Mouse (Mus musculus) T-helper 17 cell (primary cell): Measurements from ENCODE around the gene Tgif2lx1.

Experiments
- in situ Hi-C, 2 experiments: fragments of 300-600 bp; cut with MboI, MseI; formaldehyde crosslinking; loops; 1 replicate in 1 of 2; 2 replicates in 1 of 2; pipeline ENCODE4 v1.15.1; 2025; ENCODE audit warnings: high pct_unique_total_duplicates in 2 of 2

Gene Tgif2lx1

DNA sequence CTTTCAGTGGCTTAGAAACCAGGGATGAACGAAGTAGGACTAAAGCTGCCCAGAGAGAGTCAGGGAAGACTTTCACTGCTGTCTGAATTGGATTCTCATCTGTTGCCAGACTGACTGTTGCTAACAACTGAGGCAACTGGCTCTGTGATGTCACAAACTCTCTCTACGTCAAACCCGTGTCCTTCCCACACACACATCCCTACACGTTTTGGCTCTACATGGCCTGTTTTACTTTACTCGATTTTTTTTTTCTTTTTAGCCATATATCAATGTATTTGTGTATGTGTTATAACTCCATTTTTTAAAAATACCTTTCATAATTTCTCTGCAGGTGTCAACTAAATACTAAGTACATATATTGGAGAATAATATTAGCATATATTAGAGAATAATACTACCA lies at the start of gene Tgif2lx1:
Tgif2lx1 (minus strand) TSS at position 101 of the 400 bp plus-strand sequence.
- in situ Hi-C loops, result loop anchor here in 1 of 2 experiments (5.0 kb wide), 1 partner anchor 53 kb away; the partner anchor contains the start of gene Tgif2lx2
